16 mouse cellular contexts compared by ENCODE assay signal in the genomic region with DNA sequence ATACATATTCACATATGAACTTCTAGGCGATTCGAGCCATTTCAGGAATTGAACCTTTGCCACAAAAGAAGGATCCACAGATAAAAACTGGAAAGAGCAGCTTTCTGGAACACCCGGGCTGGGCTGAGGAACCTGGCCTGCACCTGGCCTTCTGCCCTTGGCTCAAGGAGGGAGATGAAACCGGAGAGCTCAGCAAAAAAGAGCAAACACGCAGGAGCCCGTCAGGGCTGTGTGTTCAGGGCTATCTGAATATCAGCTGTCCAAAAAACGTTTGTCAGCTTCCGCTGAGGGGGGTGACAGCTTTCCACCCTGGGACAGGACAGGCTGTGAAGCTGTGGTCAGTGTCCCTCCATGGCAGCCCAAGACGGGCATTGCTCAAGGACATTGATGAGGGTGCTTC.
DNase-seq lines count a peak whose midpoint lies in the region; ATAC-seq and TF ChIP-seq lines count a peak whose summit lies in the region.
"Had no signal": no experiment of that assay in that cellular context is flagged by ENCODE, and none has a peak within 500 bp of the region (broad histone marks: within the 10 kb centered on the region; RNA-seq: fewer than 3 reads in every experiment).

No protein-coding gene starts in this region.

- H3K27ac ChIP-seq in heart, embryonic 15.5 days = peak overlapping the region; percentile 83
- no peak overlapping the region for H3K27ac ChIP-seq in heart, adult 2 months
- H3K27ac ChIP-seq in hindbrain, embryonic 12.5 days = no peak overlapping the region
- H3K27ac ChIP-seq: forebrain, embryonic 15.5 days; hindbrain, embryonic 13.5 days; lung, embryonic 15.5 days; midbrain, embryonic 15.5 days had no signal

- H3K9me3 ChIP-seq in heart, embryonic 15.5 days (replicated peaks) = no peaks in the 10 kb centered on the region
- no peaks in the 10 kb centered on the region for H3K9me3 ChIP-seq in hindbrain, embryonic 12.5 days (replicated peaks)
- H3K9me3 ChIP-seq: forebrain, embryonic 15.5 days; hindbrain, embryonic 13.5 days; lung, embryonic 15.5 days; midbrain, embryonic 15.5 days had no signal

- no peak overlapping the region for H3K4me3 ChIP-seq in heart, embryonic 15.5 days
- H3K4me3 ChIP-seq in heart, adult 2 months = no peak overlapping the region
- no peak overlapping the region for H3K4me3 ChIP-seq in hindbrain, embryonic 12.5 days
- H3K4me3 ChIP-seq: forebrain, embryonic 15.5 days; hindbrain, embryonic 13.5 days; lung, embryonic 15.5 days; midbrain, embryonic 15.5 days had no signal

- no peak overlapping the region for H3K4me2 ChIP-seq in heart, embryonic 15.5 days
- H3K4me2 ChIP-seq in hindbrain, embryonic 12.5 days (replicated peaks) = no peak overlapping the region
- H3K4me2 ChIP-seq: forebrain, embryonic 15.5 days; hindbrain, embryonic 13.5 days; liver, embryonic 11.5 days; lung, embryonic 15.5 days; midbrain, embryonic 15.5 days had no signal

- TF ChIP-seq CTCF in heart, adult 2 months (IDR thresholded peaks at IDR 0.05) = no peak

- H3K27me3 ChIP-seq in heart, embryonic 15.5 days = no peaks in the 10 kb centered on the region
- no peaks in the 10 kb centered on the region for H3K27me3 ChIP-seq in heart, adult 2 months (ENCODE audit: control insufficient read depth, insufficient read depth, low read length)
- no peaks in the 10 kb centered on the region for H3K27me3 ChIP-seq in hindbrain, embryonic 12.5 days
- H3K27me3 ChIP-seq: forebrain, embryonic 15.5 days; hindbrain, embryonic 13.5 days; lung, embryonic 15.5 days; midbrain, embryonic 15.5 days had no signal

- no peak for ATAC-seq in heart, embryonic 15.5 days (replicated peaks; ENCODE audit: insufficient number of reproducible peaks, insufficient read depth, low FRiP score, low read depth)
- no peak for ATAC-seq in hindbrain, embryonic 12.5 days (ENCODE audit: low FRiP score)
- ATAC-seq: forebrain, embryonic 15.5 days; intestine, embryonic 16.5 days; midbrain, embryonic 15.5 days had no signal

- TF ChIP-seq POLR2A in heart, adult 2 months (IDR thresholded peaks at IDR 0.05; ENCODE audit: insufficient read depth, low read depth, low read length) = no peak

- TF ChIP-seq EP300 in heart, adult 2 months (IDR thresholded peaks at IDR 0.05; ENCODE audit: insufficient read depth, low read depth, low read length) = no peak

- H3K9ac ChIP-seq in heart, embryonic 15.5 days = no peak overlapping the region
- H3K9ac ChIP-seq in heart, adult 2 months (ENCODE audit: low read depth, low read length) = no peak overlapping the region
- no peak overlapping the region for H3K9ac ChIP-seq in hindbrain, embryonic 12.5 days
- H3K9ac ChIP-seq: forebrain, embryonic 15.5 days; hindbrain, embryonic 13.5 days; lung, embryonic 15.5 days; midbrain, embryonic 15.5 days had no signal

- peaks cover 54% of the 10 kb centered on the region for H3K4me1 ChIP-seq in heart, embryonic 15.5 days (replicated peaks)
- H3K4me1 ChIP-seq in heart, adult 2 months (ENCODE audit: control insufficient read depth, insufficient read depth, low read length) = no peaks in the 10 kb centered on the region
- H3K4me1 ChIP-seq in hindbrain, embryonic 12.5 days = no peaks in the 10 kb centered on the region
- H3K4me1 ChIP-seq: hindbrain, embryonic 13.5 days; midbrain, embryonic 15.5 days had no signal

- intact Hi-C loops in heart, adult 2 months (cut with DNase I) = loop anchor here (5.0 kb wide), 1 partner anchor 77 kb away; no protein-coding TSS in a partner anchor

- no peak for DNase-seq in heart, adult 2 months
- DNase-seq in cerebellum, adult 11 months = peak; percentile 36
- DNase-seq in cerebellum, adult 9-11 months = peak; percentile 67
- peak; percentile 31 for DNase-seq in gastrocnemius, postnatal 10 days
- DNase-seq in thymus, postnatal 36 days = no peak
- DNase-seq in embryo, embryonic 10 days (ENCODE audit: low spot score) = no peak
- DNase-seq: adrenal gland, adult 2 months; kidney, postnatal 14 days had no signal

- 64% methylated on average over 9 of the region's 9 CpGs for WGBS in heart, embryonic 15.5 days
- 60% methylated on average over 9 of the region's 9 CpGs for WGBS in heart, adult 2 months
- WGBS in hindbrain, embryonic 12.5 days = 81% methylated on average over 9 of the region's 9 CpGs

- no peaks in the 10 kb centered on the region for H3K79me2 ChIP-seq in heart, adult 2 months (replicated peaks; ENCODE audit: control insufficient read depth, insufficient read depth, low read length)

- no peaks in the 10 kb centered on the region for H3K36me3 ChIP-seq in heart, embryonic 15.5 days
- no peaks in the 10 kb centered on the region for H3K36me3 ChIP-seq in heart, adult 2 months (ENCODE audit: control insufficient read depth, insufficient read depth, low read length)
- no peaks in the 10 kb centered on the region for H3K36me3 ChIP-seq in hindbrain, embryonic 12.5 days
- H3K36me3 ChIP-seq: forebrain, embryonic 15.5 days; hindbrain, embryonic 13.5 days; lung, embryonic 15.5 days; midbrain, embryonic 15.5 days had no signal

Comparison
In these comparisons a context has a peak if more than half of its experiments do, and no peak if none do; other contexts are left out.
1. DNase-seq: peak in cerebellum, adult 11 months (single experiment), cerebellum, adult 9-11 months (single experiment) and gastrocnemius, postnatal 10 days (single experiment); none in heart, adult 2 months (0 of 2), thymus, postnatal 36 days (0 of 2) and embryo, embryonic 10 days (single experiment).